Mouse (Mus musculus): ENCODE measurements around the gene Slc2a12. TPM values are rescaled to one million over a fixed set of nuclear protein-coding genes. Genes with fewer than 3 reads are reported as not detected.
A peak's percentile ranks its signal among the peaks of the same experiment; 100 is the strongest.

Slc2a12 gene
- polyA plus RNA-seq (2015; fragmentation: Nextera tagmentation; extraction: Ambion mirVana): 7.2 and 7.6 TPM in 2 replicates

DNA sequence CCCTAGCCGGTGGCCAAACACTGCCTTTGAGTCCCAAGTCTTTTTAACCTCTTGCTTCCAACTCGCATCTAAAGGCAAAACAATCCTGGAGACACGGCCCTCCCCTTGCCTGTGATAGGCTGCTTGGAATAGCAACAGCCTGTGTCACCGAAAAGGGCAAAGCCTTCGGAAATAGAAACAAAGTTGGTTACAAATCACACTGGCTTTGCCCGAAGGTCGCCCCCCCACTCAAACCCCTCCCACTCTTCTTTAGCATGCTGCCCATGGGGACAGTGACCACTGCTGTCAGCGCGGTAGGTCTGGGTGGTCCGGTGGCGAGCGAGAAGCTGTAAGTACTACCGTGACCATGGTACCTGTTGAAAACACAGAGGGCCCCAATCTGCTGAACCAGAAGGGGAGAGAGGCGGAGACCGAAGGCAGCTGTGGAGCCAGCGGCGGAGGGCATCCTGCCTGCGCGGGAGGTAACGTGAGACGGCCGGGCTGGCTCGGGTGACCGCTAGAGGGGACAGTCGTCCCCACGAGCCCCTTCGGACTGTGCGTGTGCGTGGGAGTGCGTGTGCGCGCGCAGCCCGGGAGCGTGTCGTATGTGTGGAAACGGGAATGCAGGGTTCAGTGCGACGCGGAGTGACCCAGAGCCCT is at the start of gene Slc2a12:
Slc2a12 (plus strand) TSS at position 159 of the 639 bp plus-strand sequence.
- H3K4me2 ChIP-seq (ENCODE audit: low read length): peak within 1 kb of the TSS; percentile 74

GRCm38 (mm10) chr10:22598908-22599480 is 45.8 kb upstream of the Slc2a12 start:
- ATAC-seq: no peak
- WGBS: 83% methylated on average over 8 of the region's 8 CpGs

More for the DNA sequence above, at the start of gene Slc2a12:
- ATAC-seq: peak; percentile 93
- H3K9ac ChIP-seq (ENCODE audit: low read depth, low read length): peak within 1 kb of the TSS; percentile 56
- H3K4me3 ChIP-seq (ENCODE audit: low read length): peak within 1 kb of the TSS; percentile 53
- H3K27ac ChIP-seq (ENCODE audit: low read depth, low read length): peak within 1 kb of the TSS; percentile 53
- 2% methylated on average over 40 of the region's 40 CpGs for WGBS
- H3K36me3 ChIP-seq (ENCODE audit: control insufficient read depth, insufficient read depth, low read length): no peaks in the 10 kb centered on the region
- no peaks in the 10 kb centered on the region for H3K4me1 ChIP-seq (ENCODE audit: control insufficient read depth, insufficient read depth, low read depth, low read length)
- H3K9me3 ChIP-seq (ENCODE audit: control insufficient read depth, low read length): no peaks in the 10 kb centered on the region
- H3K27me3 ChIP-seq (replicated peaks; ENCODE audit: control insufficient read depth, insufficient read depth, low read length): 0 out of 2 replicates have a peak, but pooled peaks cover 3% of the 10 kb centered on the region

GRCm38 (mm10) chr10:22601046-22601445 is 43.8 kb upstream of the Slc2a12 start:
- H3K9ac ChIP-seq (ENCODE audit: low read depth, low read length): no peak overlapping the region
- ATAC-seq: no peak
- no peaks in the 10 kb centered on the region for H3K36me3 ChIP-seq (ENCODE audit: control insufficient read depth, insufficient read depth, low read length)
- no peaks in the 10 kb centered on the region for H3K27me3 ChIP-seq (replicated peaks; ENCODE audit: control insufficient read depth, insufficient read depth, low read length)
- H3K4me3 ChIP-seq (ENCODE audit: low read length): no peak overlapping the region
- no peaks in the 10 kb centered on the region for H3K4me1 ChIP-seq (ENCODE audit: control insufficient read depth, insufficient read depth, low read depth, low read length)
- no peak overlapping the region for H3K4me2 ChIP-seq (ENCODE audit: low read length)
- WGBS: 85% methylated on average over 6 of the region's 6 CpGs
- no peak overlapping the region for H3K27ac ChIP-seq (ENCODE audit: low read depth, low read length)
- H3K9me3 ChIP-seq (ENCODE audit: control insufficient read depth, low read length): 0 out of 2 replicates have a peak, but pooled peaks cover 2% of the 10 kb centered on the region

More at GRCm38 (mm10) chr10:22598908-22599480, 45.8 kb upstream of the Slc2a12 start:
- Histone ChIP-seq H3K27me3 (replicated peaks; ENCODE audit: control insufficient read depth, insufficient read depth, low read length) (no peaks in the 10 kb centered on the region), H3K27ac (ENCODE audit: low read depth, low read length) (no peak overlapping the region), H3K9me3 (ENCODE audit: control insufficient read depth, low read length) (0 out of 2 replicates have a peak, but pooled peaks cover 2% of the 10 kb centered on the region), H3K4me1 (ENCODE audit: control insufficient read depth, insufficient read depth, low read depth, low read length) (no peaks in the 10 kb centered on the region), H3K36me3 (ENCODE audit: control insufficient read depth, insufficient read depth, low read length) (no peaks in the 10 kb centered on the region), H3K4me3 (ENCODE audit: low read length) (no peak overlapping the region), H3K4me2 (ENCODE audit: low read length) (no peak overlapping the region), H3K9ac (ENCODE audit: low read depth, low read length) (no peak overlapping the region)

- Histone ChIP-seq H3K4me2 (ENCODE audit: low read length) (no peak overlapping the region), H3K9me3 (ENCODE audit: control insufficient read depth, low read length) (0 out of 2 replicates have a peak, but pooled peaks cover 2% of the 10 kb centered on the region), H3K27me3 (replicated peaks; ENCODE audit: control insufficient read depth, insufficient read depth, low read length) (no peaks in the 10 kb centered on the region), H3K9ac (ENCODE audit: low read depth, low read length) (no peak overlapping the region), H3K36me3 (ENCODE audit: control insufficient read depth, insufficient read depth, low read length) (no peaks in the 10 kb centered on the region), H3K4me3 (ENCODE audit: low read length) (no peak overlapping the region), H3K27ac (ENCODE audit: low read depth, low read length) (no peak overlapping the region), H3K4me1 (ENCODE audit: control insufficient read depth, insufficient read depth, low read depth, low read length) (peaks cover 5% of the 10 kb centered on the region; the same call in 1 of the 2 replicates)
- no peak for ATAC-seq
- WGBS: 84% methylated on average over 2 of the region's 2 CpGs
These were observed 40.0 kb upstream of the Slc2a12 start for GRCm38 (mm10) chr10:22604801-22605200.

DNA sequence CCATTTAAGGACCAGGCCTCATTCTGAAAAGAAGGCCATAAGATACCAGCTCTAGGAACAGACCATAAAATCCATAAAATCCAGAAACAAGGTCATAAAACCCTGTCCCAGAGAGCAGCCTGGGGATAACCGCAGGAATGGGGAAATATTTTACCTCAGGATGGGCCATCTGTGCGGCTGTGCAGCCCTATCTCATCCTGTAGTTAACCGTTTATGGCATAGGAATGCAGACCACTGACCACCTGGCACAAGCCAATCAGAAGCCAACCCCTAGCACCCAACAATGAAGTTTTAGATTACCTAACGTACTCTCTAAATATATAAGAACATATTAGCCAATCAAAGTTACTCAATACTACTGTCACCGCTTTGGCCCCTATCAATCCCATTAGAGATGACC is 36.5 kb upstream of the Slc2a12 start:
- no peaks in the 10 kb centered on the region for H3K9me3 ChIP-seq (ENCODE audit: control insufficient read depth, low read length)
- peak; percentile 12; the same call in 1 of the 2 replicates for ATAC-seq
- WGBS: 79% methylated on average over 5 of the region's 5 CpGs
- no peaks in the 10 kb centered on the region for H3K27me3 ChIP-seq (replicated peaks; ENCODE audit: control insufficient read depth, insufficient read depth, low read length)
- H3K9ac ChIP-seq (ENCODE audit: low read depth, low read length): no peak overlapping the region
- H3K4me1 ChIP-seq (ENCODE audit: control insufficient read depth, insufficient read depth, low read depth, low read length): peaks cover 5% of the 10 kb centered on the region; the same call in 1 of the 2 replicates
- no peak overlapping the region for H3K27ac ChIP-seq (ENCODE audit: low read depth, low read length)
- no peaks in the 10 kb centered on the region for H3K36me3 ChIP-seq (ENCODE audit: control insufficient read depth, insufficient read depth, low read length)
- no peak overlapping the region for H3K4me3 ChIP-seq (ENCODE audit: low read length)
- H3K4me2 ChIP-seq (ENCODE audit: low read length): no peak overlapping the region

DNA sequence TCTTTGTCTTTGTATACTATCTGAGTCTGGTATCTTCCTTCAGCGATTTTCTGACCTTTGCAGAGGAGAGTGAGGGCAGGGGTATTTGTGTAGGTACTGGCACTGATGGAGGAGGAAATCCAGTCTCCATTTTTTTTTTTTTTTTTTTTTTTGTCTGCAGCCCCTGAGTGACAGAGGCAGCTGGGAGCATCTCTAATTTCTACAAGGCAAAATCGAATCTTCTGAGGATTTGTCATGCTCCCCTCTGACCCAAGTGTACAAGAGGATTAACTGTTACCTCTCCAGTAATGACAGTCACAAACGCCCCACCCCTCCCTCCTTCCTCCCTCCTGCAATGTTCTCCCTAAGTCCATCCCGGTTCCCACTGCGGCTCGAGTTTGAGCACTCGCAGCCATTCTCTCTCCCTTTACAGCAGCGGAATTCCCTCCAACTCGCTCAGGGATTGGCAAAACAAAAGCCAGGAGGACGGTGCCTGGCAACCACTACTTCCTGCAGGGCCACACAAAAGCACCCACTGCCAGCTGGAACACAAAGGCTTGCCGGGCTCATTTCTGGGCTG is 35.9 kb upstream of the Slc2a12 start:
- Histone ChIP-seq H3K9ac (ENCODE audit: low read depth, low read length) (peak overlapping the region; percentile 49; the same call in 1 of the 2 replicates), H3K4me3 (ENCODE audit: low read length) (peak overlapping the region; percentile 21), H3K9me3 (ENCODE audit: control insufficient read depth, low read length) (no peaks in the 10 kb centered on the region), H3K4me2 (ENCODE audit: low read length) (peak overlapping the region; percentile 49), H3K27ac (ENCODE audit: low read depth, low read length) (peak overlapping the region; percentile 19; the same call in 1 of the 2 replicates), H3K4me1 (ENCODE audit: control insufficient read depth, insufficient read depth, low read depth, low read length) (peaks cover 5% of the 10 kb centered on the region; the same call in 1 of the 2 replicates), H3K27me3 (replicated peaks; ENCODE audit: control insufficient read depth, insufficient read depth, low read length) (no peaks in the 10 kb centered on the region), H3K36me3 (ENCODE audit: control insufficient read depth, insufficient read depth, low read length) (no peaks in the 10 kb centered on the region)
- ATAC-seq: peak; percentile 81
- 0% methylated on average over 11 of the region's 11 CpGs for whole genome bisulfite sequencing

GRCm38 (mm10) chr10:22613301-22613700 is 31.5 kb upstream of the Slc2a12 start:
- ATAC-seq: no peak
- H3K4me1 ChIP-seq (ENCODE audit: control insufficient read depth, insufficient read depth, low read depth, low read length): peaks cover 5% of the 10 kb centered on the region; the same call in 1 of the 2 replicates
- WGBS: 88% methylated on average over 5 of the region's 5 CpGs
- no peak overlapping the region for H3K4me2 ChIP-seq (ENCODE audit: low read length)
- no peak overlapping the region for H3K9ac ChIP-seq (ENCODE audit: low read depth, low read length)
- H3K9me3 ChIP-seq (ENCODE audit: control insufficient read depth, low read length): no peaks in the 10 kb centered on the region
- H3K4me3 ChIP-seq (ENCODE audit: low read length): no peak overlapping the region
- no peaks in the 10 kb centered on the region for H3K36me3 ChIP-seq (ENCODE audit: control insufficient read depth, insufficient read depth, low read length)
- H3K27ac ChIP-seq (ENCODE audit: low read depth, low read length): no peak overlapping the region
- H3K27me3 ChIP-seq (replicated peaks; ENCODE audit: control insufficient read depth, insufficient read depth, low read length): no peaks in the 10 kb centered on the region

DNA sequence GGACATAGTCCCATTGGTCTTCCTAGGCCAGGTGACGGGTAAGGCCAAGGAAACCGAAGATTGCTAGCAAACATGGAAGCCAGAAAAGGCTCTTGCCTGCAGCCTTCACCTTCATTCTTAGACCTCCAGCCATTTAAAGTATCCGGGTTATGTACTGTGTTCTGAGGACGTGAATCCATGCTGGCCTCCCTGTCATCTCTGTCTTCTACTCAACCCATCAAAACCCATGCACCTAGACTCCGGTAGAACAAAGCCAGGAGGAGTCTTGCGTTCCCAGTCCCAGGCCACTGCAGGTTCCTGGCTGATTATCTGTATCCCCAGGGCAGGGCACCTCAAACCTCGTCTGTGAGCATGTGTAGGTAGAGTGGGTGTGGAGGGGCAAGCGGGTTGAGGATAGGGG is 30.3 kb upstream of the Slc2a12 start:
- no peak overlapping the region for H3K4me3 ChIP-seq (ENCODE audit: low read length)
- H3K27ac ChIP-seq (ENCODE audit: low read depth, low read length): no peak overlapping the region
- no peaks in the 10 kb centered on the region for H3K4me1 ChIP-seq (ENCODE audit: control insufficient read depth, insufficient read depth, low read depth, low read length)
- H3K27me3 ChIP-seq (replicated peaks; ENCODE audit: control insufficient read depth, insufficient read depth, low read length): no peaks in the 10 kb centered on the region
- no peaks in the 10 kb centered on the region for H3K36me3 ChIP-seq (ENCODE audit: control insufficient read depth, insufficient read depth, low read length)
- no peaks in the 10 kb centered on the region; the same call in 1 of the 2 replicates for H3K9me3 ChIP-seq (ENCODE audit: control insufficient read depth, low read length)
- ATAC-seq: no peak
- no peak overlapping the region for H3K9ac ChIP-seq (ENCODE audit: low read depth, low read length)
- H3K4me2 ChIP-seq (ENCODE audit: low read length): no peak overlapping the region
- 94% methylated on average over 8 of the region's 8 CpGs for WGBS

GRCm38 (mm10) chr10:22615309-22615708 is 29.5 kb upstream of the Slc2a12 start:
- no peak overlapping the region for H3K4me3 ChIP-seq (ENCODE audit: low read length)
- no peak for ATAC-seq
- no peak overlapping the region for H3K4me2 ChIP-seq (ENCODE audit: low read length)
- H3K27me3 ChIP-seq (replicated peaks; ENCODE audit: control insufficient read depth, insufficient read depth, low read length): no peaks in the 10 kb centered on the region
- no peak overlapping the region for H3K27ac ChIP-seq (ENCODE audit: low read depth, low read length)
- H3K9ac ChIP-seq (ENCODE audit: low read depth, low read length): no peak overlapping the region
- WGBS: 37% methylated on average over 10 of the region's 10 CpGs
- no peaks in the 10 kb centered on the region for H3K4me1 ChIP-seq (ENCODE audit: control insufficient read depth, insufficient read depth, low read depth, low read length)
- no peaks in the 10 kb centered on the region for H3K36me3 ChIP-seq (ENCODE audit: control insufficient read depth, insufficient read depth, low read length)
- H3K9me3 ChIP-seq (ENCODE audit: control insufficient read depth, low read length): no peaks in the 10 kb centered on the region; the same call in 1 of the 2 replicates
